Mouse (Mus musculus) kidney, adult 11 months (tissue): ENCODE data around the gene Tgfbr3.

ENCODE experiments used
- DNase-seq: peaks from one replicate; pipeline ENCODE4 v3.0.0; 2022

Tgfbr3 gene

DNA sequence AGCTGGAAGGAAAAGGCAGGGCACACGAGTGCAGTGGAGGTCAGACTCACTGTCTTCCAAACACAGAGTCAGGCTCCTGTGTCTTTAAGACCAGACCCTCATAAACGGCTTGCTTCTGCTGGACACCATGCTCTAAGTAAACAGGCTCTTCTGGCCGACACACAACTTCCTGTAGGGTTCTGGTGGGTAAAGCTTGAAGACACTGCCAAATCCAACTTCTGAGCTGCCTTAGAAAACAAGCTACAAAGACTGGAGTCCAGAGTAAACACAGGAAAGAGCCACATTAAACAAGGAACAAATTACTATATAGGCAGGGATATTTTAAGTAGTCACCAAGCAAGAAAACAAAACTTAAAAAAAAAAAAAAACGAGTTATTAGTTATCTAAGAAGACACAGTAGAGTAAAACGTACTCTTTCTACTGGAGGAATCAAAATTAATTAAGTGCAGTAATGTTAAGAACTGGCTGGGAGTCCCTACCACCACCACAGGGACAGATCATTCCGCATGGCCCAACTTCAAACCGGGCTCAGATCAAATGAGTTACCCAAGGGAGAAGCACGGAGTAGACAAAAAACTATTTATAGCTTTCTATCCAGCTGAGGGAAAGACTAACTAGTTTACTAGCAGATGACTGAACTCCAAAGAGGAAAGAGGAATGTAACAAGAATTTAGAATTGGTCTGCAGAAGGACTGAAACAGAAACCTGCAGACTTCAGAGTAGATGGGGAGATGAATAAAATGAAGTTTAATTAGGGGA lies 86.4 kb downstream of the Tgfbr3 start:
- no peak for DNase-seq

GRCm38 (mm10) chr5:107201509-107202182 lies 87.8 kb downstream of the Tgfbr3 start:
- DNase-seq: no peak

GRCm38 (mm10) chr5:107200853-107201341 lies 88.5 kb downstream of the Tgfbr3 start:
- DNase-seq: peak; percentile 49

- no peak for DNase-seq
These were observed 89.2 kb downstream of the Tgfbr3 start for GRCm38 (mm10) chr5:107200221-107200635.

DNA sequence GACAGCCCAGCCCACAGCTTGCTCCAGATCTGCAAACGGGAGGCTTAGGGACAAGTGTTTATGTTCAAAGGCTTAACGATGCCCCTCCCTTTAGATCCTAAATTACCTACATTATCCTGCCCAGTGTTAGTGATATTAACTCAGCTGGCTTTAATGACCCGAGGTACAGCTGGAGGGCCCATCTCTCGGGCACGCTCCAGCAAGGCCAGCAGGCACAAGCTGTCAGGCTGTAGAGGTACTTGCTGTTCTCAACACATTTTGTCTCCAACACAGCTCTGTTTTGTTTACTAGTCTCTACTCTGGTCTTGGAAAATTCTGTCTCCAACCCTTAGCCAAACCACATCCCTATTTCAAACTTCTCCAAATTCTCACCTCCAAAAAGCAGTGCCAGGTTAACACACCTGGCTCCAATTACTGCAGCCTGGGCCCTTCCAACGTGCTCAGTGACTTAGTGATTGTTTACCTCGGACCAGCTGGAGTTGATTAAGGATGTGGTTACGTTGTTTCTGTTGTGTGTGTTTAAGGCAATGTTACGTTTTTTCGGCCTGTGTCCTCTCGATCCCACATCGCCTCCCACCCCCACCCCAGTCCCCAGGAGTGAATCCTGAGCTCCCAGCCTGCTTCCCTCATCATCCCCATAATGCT lies 93.6 kb downstream of the Tgfbr3 start:
- DNase-seq: no peak

DNA sequence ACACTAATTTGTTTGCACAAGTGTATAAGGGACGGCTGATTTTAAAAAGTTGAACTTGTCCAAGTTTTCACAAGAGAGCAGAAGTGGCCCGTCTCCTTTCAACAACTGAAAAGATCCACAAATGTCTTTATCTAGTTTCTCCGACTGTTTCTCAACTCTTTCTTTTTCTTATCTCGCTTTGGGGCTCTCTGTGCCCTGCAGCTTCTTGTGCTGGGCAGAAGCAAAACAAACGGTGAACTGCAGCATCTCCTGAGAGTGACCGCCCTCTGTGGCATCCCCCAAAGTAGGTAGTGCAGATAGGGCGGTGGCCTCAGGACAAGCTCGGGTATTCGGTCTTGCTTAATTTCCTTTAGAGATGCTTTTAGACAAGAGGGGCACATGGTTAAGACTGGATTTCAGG lies 96.3 kb downstream of the Tgfbr3 start:
- DNase-seq: no peak

DNA sequence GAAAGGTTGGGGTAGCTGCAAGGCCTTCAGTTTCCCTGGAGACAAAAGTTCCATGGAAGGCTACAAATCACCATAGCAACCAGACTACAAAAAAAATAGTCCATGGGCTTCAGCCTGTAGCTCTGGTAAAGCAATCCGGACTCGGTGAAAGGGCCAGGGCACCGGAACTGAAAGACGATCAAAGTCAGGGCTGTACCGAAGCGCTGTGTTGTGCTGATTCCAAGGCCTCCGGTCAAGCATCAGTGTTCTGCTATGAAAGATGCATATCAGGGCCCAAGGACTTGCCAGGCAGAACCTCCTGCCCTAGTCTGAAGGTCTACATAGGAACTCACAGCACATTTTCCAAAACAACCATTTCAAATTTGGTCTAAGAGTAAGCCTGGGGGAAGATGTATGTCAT lies 97.1 kb downstream of the Tgfbr3 start:
- DNase-seq: no peak

DNA sequence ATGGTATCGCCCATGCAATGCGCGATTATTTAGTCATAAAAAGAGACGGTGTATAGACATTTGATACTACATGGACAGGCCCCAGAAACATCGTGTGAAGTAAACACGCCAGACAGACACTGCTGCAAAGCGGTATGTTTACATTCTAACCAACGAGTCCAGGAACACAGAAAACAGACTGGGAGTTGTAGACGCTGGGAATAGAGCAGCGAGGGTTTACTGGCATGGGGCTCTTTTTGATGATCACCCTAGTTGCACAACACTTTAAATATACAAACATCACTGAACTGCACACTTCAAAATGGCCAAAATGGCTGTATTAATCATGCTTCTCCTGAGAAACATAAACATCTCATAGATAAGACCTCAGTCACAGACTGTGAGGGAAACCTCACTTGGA lies 100.9 kb downstream of the Tgfbr3 start:
- no peak for DNase-seq

- no peak for DNase-seq
These were observed 103.2 kb downstream of the Tgfbr3 start for GRCm38 (mm10) chr5:107186206-107186605.

DNA sequence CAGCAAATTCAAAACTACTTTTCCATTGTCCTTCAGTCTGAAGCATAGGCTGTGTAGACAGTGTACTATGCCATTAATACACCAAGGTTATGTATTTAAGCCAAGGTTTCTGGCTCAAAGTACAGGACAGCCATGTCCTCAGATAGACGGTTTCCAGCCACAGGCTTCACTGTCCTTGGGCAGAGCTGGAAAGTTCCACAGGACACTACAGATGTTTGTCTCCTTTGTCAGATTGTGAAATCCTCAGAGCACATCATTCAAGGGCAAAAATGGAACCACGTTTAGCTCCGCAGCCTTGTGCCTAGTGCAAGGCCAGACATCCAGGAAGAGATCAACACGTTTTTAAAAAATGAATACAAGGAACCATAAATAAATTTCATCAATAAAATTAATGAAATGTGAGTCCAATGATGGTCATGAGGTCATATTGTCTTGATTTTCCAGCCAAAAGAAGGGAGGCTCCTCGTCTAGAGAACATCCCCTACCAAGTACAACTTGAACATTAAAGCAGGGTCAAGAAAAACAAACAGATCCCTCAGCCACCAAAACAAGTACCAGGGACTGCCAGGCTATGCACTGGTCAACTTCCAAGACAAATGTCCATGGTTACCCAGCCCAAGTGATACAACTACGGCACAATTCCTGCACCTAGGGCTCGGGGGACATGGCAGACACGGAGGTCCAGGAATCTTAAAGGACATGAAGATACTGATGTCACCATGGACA lies 105.1 kb downstream of the Tgfbr3 start:
- DNase-seq: no peak

GRCm38 (mm10) chr5:107183537-107183936 lies 105.9 kb downstream of the Tgfbr3 start:
- no peak for DNase-seq

- DNase-seq: no peak
These were observed 106.7 kb downstream of the Tgfbr3 start for GRCm38 (mm10) chr5:107182721-107183120.

DNA sequence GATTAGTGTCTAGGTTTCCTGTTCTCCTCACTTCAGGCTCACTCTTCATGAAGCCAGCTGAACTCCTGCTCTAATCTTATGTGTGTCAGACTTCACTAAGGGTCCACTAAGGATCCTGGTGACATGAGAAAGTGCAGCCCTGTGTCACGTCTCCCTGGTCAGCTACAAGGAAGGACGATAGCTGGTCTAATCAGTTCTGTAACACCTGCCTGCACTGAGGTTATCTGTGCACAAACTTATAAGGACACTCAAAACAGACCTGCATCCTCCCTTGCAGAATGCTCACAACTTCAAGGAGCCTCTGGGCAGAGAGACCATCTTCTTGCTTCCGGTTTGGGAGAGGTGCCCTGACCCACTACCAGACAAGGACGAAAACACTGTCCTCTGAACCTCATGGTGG lies 107.6 kb downstream of the Tgfbr3 start:
- DNase-seq: no peak

- DNase-seq: no peak
These were observed 110.2 kb downstream of the Tgfbr3 start for GRCm38 (mm10) chr5:107179194-107179593.

GRCm38 (mm10) chr5:107177791-107178190 lies 111.6 kb downstream of the Tgfbr3 start:
- DNase-seq: no peak

DNA sequence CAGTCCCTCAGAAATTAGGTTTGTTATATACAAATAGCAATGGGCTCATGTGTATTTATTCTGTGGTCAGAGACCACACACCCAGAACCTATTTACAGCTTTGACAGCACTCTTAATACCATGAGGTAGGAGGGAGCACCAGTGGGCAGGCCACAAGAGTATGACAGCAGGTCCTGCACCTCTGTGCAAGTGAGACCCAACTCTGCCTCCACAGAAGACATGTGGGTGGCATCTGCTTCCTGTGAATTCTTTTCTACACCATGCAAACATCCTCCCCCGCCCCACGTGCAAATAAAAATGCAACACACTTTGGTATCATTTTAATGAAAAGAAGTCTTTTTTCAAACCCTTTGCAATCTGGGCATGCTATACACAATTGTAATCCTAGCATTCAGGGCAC lies 112.2 kb downstream of the Tgfbr3 start:
- DNase-seq: no peak

DNA sequence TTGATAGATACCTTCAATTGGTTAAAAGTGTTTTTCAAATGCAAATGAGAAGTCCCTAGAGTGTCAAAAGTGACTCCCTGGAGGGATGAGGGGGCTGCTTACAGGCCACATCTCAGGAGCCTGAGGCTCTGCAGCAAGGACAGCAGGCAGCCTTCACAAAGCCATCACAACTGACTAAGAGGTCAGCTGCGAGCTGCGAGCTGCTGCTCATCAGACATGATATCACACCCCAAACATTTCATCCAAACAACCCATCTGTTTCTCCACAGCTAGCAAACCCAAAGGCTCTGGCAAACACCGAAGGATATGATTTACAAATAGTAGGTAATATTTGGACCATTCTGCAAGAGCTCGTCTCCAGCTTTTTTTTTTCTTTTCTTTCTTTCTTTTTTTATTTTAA lies 112.6 kb downstream of the Tgfbr3 start:
- DNase-seq: no peak

GRCm38 (mm10) chr5:107176196-107176595 lies 113.2 kb downstream of the Tgfbr3 start:
- no peak for DNase-seq

- DNase-seq: no peak
These were observed 115.2 kb downstream of the Tgfbr3 start for GRCm38 (mm10) chr5:107174188-107174587.

DNA sequence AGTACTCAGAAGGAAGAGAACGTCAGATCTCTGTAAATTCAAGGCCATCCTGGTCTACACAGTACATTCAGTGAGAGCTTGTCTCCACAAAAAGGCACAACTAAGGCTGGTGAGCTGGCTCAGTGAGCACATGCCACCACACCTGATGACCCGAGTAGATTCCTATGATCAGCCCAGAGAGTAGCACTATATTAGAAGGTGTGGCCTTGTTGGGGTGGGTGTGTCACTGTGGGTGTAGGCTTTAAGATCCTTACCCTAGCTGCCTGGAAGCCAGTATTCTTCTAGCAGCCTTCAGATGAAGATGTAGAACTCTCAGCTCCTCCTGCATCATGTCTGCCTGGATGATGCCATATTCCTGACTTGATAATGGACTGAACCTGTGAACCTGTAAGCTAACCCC lies 115.9 kb downstream of the Tgfbr3 start:
- no peak for DNase-seq

- no peak for DNase-seq
These were observed 117.6 kb downstream of the Tgfbr3 start for GRCm38 (mm10) chr5:107171861-107172260.

DNA sequence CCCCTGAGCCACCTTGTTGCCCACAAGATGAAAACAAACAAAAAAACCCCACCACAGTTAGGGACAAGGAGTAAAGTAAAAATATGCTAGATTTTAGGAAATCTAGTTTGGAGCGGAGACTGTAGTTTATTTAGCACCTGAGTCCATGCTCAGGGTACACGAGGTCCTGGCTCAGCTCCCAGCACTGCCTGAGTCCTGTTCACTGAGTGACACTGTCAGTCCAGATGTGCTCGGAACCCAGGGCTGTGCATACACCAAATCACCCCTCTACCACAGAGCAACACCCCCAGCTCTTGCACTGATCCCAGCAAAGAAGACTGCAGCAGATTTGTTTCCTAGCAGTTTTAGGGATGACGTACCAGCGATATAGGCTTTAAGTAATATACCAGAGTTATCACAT lies 119.6 kb downstream of the Tgfbr3 start:
- DNase-seq: no peak

- DNase-seq: peak; percentile 87
These were observed 121.5 kb downstream of the Tgfbr3 start for GRCm38 (mm10) chr5:107167872-107168300.
